Mouse (Mus musculus): ENCODE results near the gene Dact2. TPM values are rescaled to one million over a fixed set of nuclear protein-coding genes. Genes with fewer than 3 reads are reported as not detected.

Gene Dact2
- polyA plus RNA-seq, 1 experiment from 2014 or later, result 1.0 TPM

- 0 out of 2 replicates have a peak overlapping the region, but pooled peaks have one; percentile 28 for H3K27ac ChIP-seq
- no peak for DNase-seq (ENCODE audit: low spot score)
- peaks cover 37% of the 10 kb centered on the region for H3K4me1 ChIP-seq
- H3K36me3 ChIP-seq, result no peaks in the 10 kb centered on the region
- no peak overlapping the region for H3K4me3 ChIP-seq
- 9% methylated on average over 13 of the region's 13 CpGs for WGBS
- H3K9me3 ChIP-seq (replicated peaks), result no peaks in the 10 kb centered on the region
- peaks cover 22% of the 10 kb centered on the region; the same call in 1 of the 2 replicates for H3K27me3 ChIP-seq (ENCODE audit: low read depth, poor library complexity, severe bottlenecking)
These were observed 26.8 kb upstream of the Dact2 start for GRCm38 (mm10) chr17:14230698-14231430.

- no peak overlapping the region for H3K4me3 ChIP-seq
- 71% methylated on average over 4 of the region's 4 CpGs for WGBS
- peaks cover 37% of the 10 kb centered on the region for H3K4me1 ChIP-seq
- peaks cover 17% of the 10 kb centered on the region; the same call in 1 of the 2 replicates for H3K27me3 ChIP-seq (ENCODE audit: low read depth, poor library complexity, severe bottlenecking)
- H3K36me3 ChIP-seq, result no peaks in the 10 kb centered on the region
- DNase-seq (ENCODE audit: low spot score), result no peak
- H3K9me3 ChIP-seq (replicated peaks), result no peaks in the 10 kb centered on the region
- no peak overlapping the region for H3K27ac ChIP-seq
These were observed 24.3 kb upstream of the Dact2 start for GRCm38 (mm10) chr17:14228381-14228780.

GRCm38 (mm10) chr17:14227601-14228000, 23.5 kb upstream of the Dact2 start:
- 38% methylated on average over 6 of the region's 6 CpGs for WGBS
- Histone ChIP-seq H3K36me3 (no peaks in the 10 kb centered on the region), H3K9me3 (replicated peaks) (no peaks in the 10 kb centered on the region), H3K4me1 (peaks cover 37% of the 10 kb centered on the region), H3K4me3 (no peak overlapping the region), H3K27me3 (ENCODE audit: low read depth, poor library complexity, severe bottlenecking) (peaks cover 17% of the 10 kb centered on the region; the same call in 1 of the 2 replicates), H3K27ac (no peak overlapping the region)
- no peak for DNase-seq (ENCODE audit: low spot score)

- no peak overlapping the region for H3K4me3 ChIP-seq
- H3K9me3 ChIP-seq (replicated peaks), result no peaks in the 10 kb centered on the region
- no peak overlapping the region for H3K27ac ChIP-seq
- H3K4me1 ChIP-seq, result peaks cover 36% of the 10 kb centered on the region
- DNase-seq (ENCODE audit: low spot score), result no peak
- no peaks in the 10 kb centered on the region for H3K36me3 ChIP-seq
- peaks cover 12% of the 10 kb centered on the region; the same call in 1 of the 2 replicates for H3K27me3 ChIP-seq (ENCODE audit: low read depth, poor library complexity, severe bottlenecking)
- 32% methylated on average over 4 of the region's 4 CpGs for WGBS
These were observed 22.7 kb upstream of the Dact2 start for GRCm38 (mm10) chr17:14226778-14227177.

GRCm38 (mm10) chr17:14225982-14226652, 22.0 kb upstream of the Dact2 start:
- 76% methylated on average over 9 of the region's 9 CpGs for WGBS
- no peak for DNase-seq (ENCODE audit: low spot score)
- Histone ChIP-seq H3K9me3 (replicated peaks) (no peaks in the 10 kb centered on the region), H3K27me3 (ENCODE audit: low read depth, poor library complexity, severe bottlenecking) (peaks cover 8% of the 10 kb centered on the region; the same call in 1 of the 2 replicates), H3K27ac (no peak overlapping the region), H3K36me3 (no peaks in the 10 kb centered on the region), H3K4me1 (peaks cover 30% of the 10 kb centered on the region), H3K4me3 (no peak overlapping the region)

GRCm38 (mm10) chr17:14221893-14222615, 17.9 kb upstream of the Dact2 start:
- Histone ChIP-seq H3K4me1 (peaks cover 11% of the 10 kb centered on the region), H3K27ac (no peak overlapping the region), H3K4me3 (no peak overlapping the region), H3K27me3 (ENCODE audit: low read depth, poor library complexity, severe bottlenecking) (no peaks in the 10 kb centered on the region), H3K9me3 (replicated peaks) (no peaks in the 10 kb centered on the region), H3K36me3 (no peaks in the 10 kb centered on the region)
- DNase-seq (ENCODE audit: low spot score), result no peak
- 34% methylated on average over 10 of the region's 11 CpGs for WGBS

- no peaks in the 10 kb centered on the region for H3K9me3 ChIP-seq (replicated peaks)
- H3K36me3 ChIP-seq, result no peaks in the 10 kb centered on the region
- 67% methylated on average over 7 of the region's 7 CpGs for WGBS
- DNase-seq (ENCODE audit: low spot score), result peak; percentile 78
- H3K4me1 ChIP-seq, result peaks cover 2% of the 10 kb centered on the region; the same call in 1 of the 2 replicates
- H3K27ac ChIP-seq, result no peak overlapping the region
- H3K4me3 ChIP-seq, result no peak overlapping the region
- no peaks in the 10 kb centered on the region for H3K27me3 ChIP-seq (ENCODE audit: low read depth, poor library complexity, severe bottlenecking)
These were observed 16.6 kb upstream of the Dact2 start for GRCm38 (mm10) chr17:14220606-14221202.

- Histone ChIP-seq H3K27me3 (ENCODE audit: low read depth, poor library complexity, severe bottlenecking) (no peaks in the 10 kb centered on the region), H3K4me1 (no peaks in the 10 kb centered on the region), H3K9me3 (replicated peaks) (no peaks in the 10 kb centered on the region), H3K27ac (no peak overlapping the region), H3K4me3 (no peak overlapping the region), H3K36me3 (no peaks in the 10 kb centered on the region)
- 71% methylated on average over 3 of the region's 3 CpGs for WGBS
- no peak for DNase-seq (ENCODE audit: low spot score)
These were observed 9.9 kb upstream of the Dact2 start for GRCm38 (mm10) chr17:14213976-14214529.

- WGBS, result 88% methylated on average over 7 of the region's 7 CpGs
- H3K36me3 ChIP-seq, result no peaks in the 10 kb centered on the region
- DNase-seq (ENCODE audit: low spot score), result no peak
- peaks cover 4% of the 10 kb centered on the region; the same call in 1 of the 2 replicates for H3K27me3 ChIP-seq (ENCODE audit: low read depth, poor library complexity, severe bottlenecking)
- no peak overlapping the region for H3K4me3 ChIP-seq
- H3K9me3 ChIP-seq (replicated peaks), result no peaks in the 10 kb centered on the region
- no peak overlapping the region for H3K27ac ChIP-seq
- no peaks in the 10 kb centered on the region for H3K4me1 ChIP-seq
These were observed 8.7 kb upstream of the Dact2 start for GRCm38 (mm10) chr17:14212796-14213195.

- Histone ChIP-seq H3K4me1 (peaks cover 20% of the 10 kb centered on the region), H3K9me3 (replicated peaks) (no peaks in the 10 kb centered on the region), H3K4me3 (no peak overlapping the region), H3K27ac (no peak overlapping the region), H3K36me3 (no peaks in the 10 kb centered on the region), H3K27me3 (ENCODE audit: low read depth, poor library complexity, severe bottlenecking) (peaks cover 60% of the 10 kb centered on the region)
- WGBS, result 19% methylated on average over 5 of the region's 5 CpGs
- no peak for DNase-seq (ENCODE audit: low spot score)
These were observed 3.0 kb upstream of the Dact2 start for GRCm38 (mm10) chr17:14207093-14207561.

GRCm38 (mm10) chr17:14206062-14206461, 2.0 kb upstream of the Dact2 start:
- Histone ChIP-seq H3K4me3 (no peak overlapping the region), H3K27ac (no peak overlapping the region), H3K27me3 (ENCODE audit: low read depth, poor library complexity, severe bottlenecking) (peaks cover 71% of the 10 kb centered on the region), H3K4me1 (peaks cover 31% of the 10 kb centered on the region), H3K36me3 (no peaks in the 10 kb centered on the region), H3K9me3 (replicated peaks) (no peaks in the 10 kb centered on the region)
- 33% methylated on average over 3 of the region's 3 CpGs for WGBS
- peak; percentile 82 for DNase-seq (ENCODE audit: low spot score)

GRCm38 (mm10) chr17:14205236-14205635, 1.1 kb upstream of the Dact2 start:
- Histone ChIP-seq H3K36me3 (no peaks in the 10 kb centered on the region), H3K27ac (no peak overlapping the region), H3K4me3 (no peak overlapping the region), H3K4me1 (peaks cover 39% of the 10 kb centered on the region), H3K27me3 (ENCODE audit: low read depth, poor library complexity, severe bottlenecking) (peaks cover 77% of the 10 kb centered on the region), H3K9me3 (replicated peaks) (no peaks in the 10 kb centered on the region)
- 85% methylated on average over 3 of the region's 3 CpGs for WGBS
- no peak for DNase-seq (ENCODE audit: low spot score)

All from limb, embryonic 10.5 days (tissue).